Mouse (Mus musculus): Measurements from ENCODE around the gene Selenon. TPM values are rescaled to one million over a fixed set of nuclear protein-coding genes. Genes with fewer than 3 reads are reported as not detected.

Gene Selenon
- total and polyA plus RNA-seq, 3 experiments, result 0.27 to 1.0 (median 0.64) TPM

DNA sequence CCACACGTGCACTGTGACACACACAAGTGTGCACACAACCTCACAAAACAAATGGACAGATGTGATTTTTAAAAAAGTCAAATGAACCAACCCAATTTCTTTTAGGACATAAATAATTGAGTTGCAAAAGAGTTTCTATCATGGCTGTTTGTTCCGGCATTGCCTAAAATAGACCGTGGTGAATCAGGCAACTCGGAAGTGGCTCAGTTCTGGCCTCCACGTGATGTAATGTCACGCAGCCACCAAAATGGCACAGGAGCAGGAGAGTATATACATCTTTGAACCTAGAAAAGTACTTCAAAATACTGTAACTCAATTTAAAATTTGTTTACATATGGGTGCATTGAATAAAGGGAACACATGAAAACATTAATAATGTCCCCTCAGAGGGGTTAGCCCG lies 34.2 kb upstream of the Selenon start:
- no peaks in the 10 kb centered on the region for H3K79me2 ChIP-seq (replicated peaks; ENCODE audit: control insufficient read depth, extremely low read depth, insufficient read depth, poor library complexity, severe bottlenecking)
- H3K27me3 ChIP-seq (replicated peaks), result no peaks in the 10 kb centered on the region
- no peaks in the 10 kb centered on the region for H3K36me3 ChIP-seq (replicated peaks in 1 of 2; ENCODE audit: control insufficient read depth in 1 of 2, insufficient read depth in 1 of 2, low read length in 1 of 2)
- dilution Hi-C loops (cut with MboI; ENCODE audit: extremely low pct_ligation_motif_present, extremely low pct_unique_long_range_greater_than_20kb, low sequenced_read_pairs), result no loop called here
- H3K4me2 ChIP-seq (ENCODE audit: insufficient read depth, low read depth, poor library complexity, severe bottlenecking), result no peak overlapping the region
- H3K27ac ChIP-seq (ENCODE audit: insufficient read depth, low read depth), result no peak overlapping the region
- H3K9ac ChIP-seq (ENCODE audit: insufficient read depth, low read depth), result no peak overlapping the region
- DNase-seq (ENCODE audit: extremely low read depth), result no peak
- no peak for TF ChIP-seq HCFC1 (IDR thresholded peaks at IDR 0.05; ENCODE audit: low read depth, low read length)
- H3K9me3 ChIP-seq (replicated peaks; ENCODE audit: low read length), result no peaks in the 10 kb centered on the region
- no peak overlapping the region for H3K4me3 ChIP-seq (replicated peaks in 1 of 3; ENCODE audit: low read depth in 2 of 3, low read length in 2 of 3, poor library complexity in 1 of 3)
- H3K4me1 ChIP-seq (ENCODE audit: control insufficient read depth in 1 of 2, insufficient read depth in 2 of 2), result peaks cover 10 to 56% of the 10 kb centered on the region in 2 experiments
- in situ Hi-C loops (cut with MboI; ENCODE audit: low pct_ligation_motif_present, low pct_unique_long_range_greater_than_20kb, low sequenced_read_pairs), result no loop called here

DNA sequence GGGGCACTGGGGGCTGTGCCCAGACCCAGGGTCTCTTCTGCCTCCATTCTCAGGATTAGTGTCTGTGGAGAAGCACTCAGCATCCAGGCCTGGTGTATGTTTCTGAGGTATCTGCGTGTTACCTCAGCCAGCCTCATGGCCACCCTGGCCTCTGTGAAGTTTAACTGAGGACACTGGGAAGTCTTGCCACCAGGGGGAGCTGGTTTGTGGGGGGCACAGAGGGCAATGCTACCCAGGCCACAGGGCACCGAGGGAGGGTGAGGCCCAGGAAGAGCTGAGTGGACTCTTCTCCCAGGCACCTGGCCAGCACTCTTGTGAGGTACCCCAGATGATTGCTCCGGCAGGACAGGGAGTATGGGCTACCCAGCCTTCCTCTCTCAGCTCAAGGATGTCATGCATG lies 31.5 kb upstream of the Selenon start:
- Histone ChIP-seq H3K4me1 (ENCODE audit: control insufficient read depth in 1 of 2, insufficient read depth in 2 of 2) (peaks cover 20 to 55% of the 10 kb centered on the region in 2 experiments), H3K27ac (ENCODE audit: insufficient read depth, low read depth) (no peak overlapping the region), H3K9ac (ENCODE audit: insufficient read depth, low read depth) (no peak overlapping the region), H3K27me3 (replicated peaks) (no peaks in the 10 kb centered on the region), H3K79me2 (replicated peaks; ENCODE audit: control insufficient read depth, extremely low read depth, insufficient read depth, poor library complexity, severe bottlenecking) (no peaks in the 10 kb centered on the region), H3K9me3 (replicated peaks; ENCODE audit: low read length) (no peaks in the 10 kb centered on the region), H3K36me3 (replicated peaks in 1 of 2; ENCODE audit: control insufficient read depth in 1 of 2, insufficient read depth in 1 of 2, low read length in 1 of 2) (no peaks in the 10 kb centered on the region), H3K4me2 (ENCODE audit: insufficient read depth, low read depth, poor library complexity, severe bottlenecking) (no peak overlapping the region), H3K4me3 (replicated peaks in 1 of 3; ENCODE audit: low read depth in 2 of 3, low read length in 2 of 3, poor library complexity in 1 of 3) (no peak overlapping the region)
- in situ Hi-C loops (cut with MboI; ENCODE audit: low pct_ligation_motif_present, low pct_unique_long_range_greater_than_20kb, low sequenced_read_pairs), result loop anchor here (5.0 kb wide), 1 partner anchor 129 kb away; no protein-coding TSS in a partner anchor
- DNase-seq (ENCODE audit: extremely low read depth), result no peak
- no peak for TF ChIP-seq E2F4 (IDR thresholded peaks at IDR 0.05; ENCODE audit: insufficient replicate concordance, low read depth, low read length)
- TF ChIP-seq RAD21 (IDR thresholded peaks at IDR 0.05; ENCODE audit: low read depth, low read length), result peak; percentile 26
- TF ChIP-seq CTCF (conservative IDR thresholded peaks at IDR 0.05 in 1 of 2, IDR thresholded peaks at IDR 0.05 in 1 of 2; ENCODE audit: low read depth in 2 of 2, low read length in 2 of 2), result peak in 1 of 2 experiments; percentile 60; a peak in 3 of 4 replicates
- TF ChIP-seq SMC3 (IDR thresholded peaks at IDR 0.05; ENCODE audit: low read depth, low read length), result peak; percentile 68
- dilution Hi-C loops (cut with MboI; ENCODE audit: extremely low pct_ligation_motif_present, extremely low pct_unique_long_range_greater_than_20kb, low sequenced_read_pairs), result no loop called here

DNA sequence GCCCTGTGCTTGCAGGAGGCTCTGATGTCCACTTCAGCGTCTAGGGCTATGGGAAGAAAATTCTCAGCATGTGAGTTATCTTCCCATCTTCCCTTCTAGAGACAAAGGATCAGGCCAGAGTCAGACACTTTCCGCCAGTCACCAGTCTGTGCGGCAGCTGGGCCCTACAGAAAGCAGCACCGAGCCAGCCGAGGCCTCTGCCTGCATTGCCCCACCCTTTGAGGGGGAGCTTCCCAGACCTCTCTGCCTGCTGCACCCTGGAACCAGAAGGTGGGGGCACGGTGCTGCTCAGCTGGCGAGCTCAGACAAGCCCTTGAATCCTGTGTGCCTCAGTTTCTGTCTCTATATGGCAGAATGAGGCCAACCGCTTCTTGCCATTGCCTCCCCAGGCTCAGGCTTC lies 29.4 kb upstream of the Selenon start:
- Histone ChIP-seq H3K4me3 (replicated peaks in 1 of 3; ENCODE audit: low read depth in 2 of 3, low read length in 2 of 3, poor library complexity in 1 of 3) (no peak overlapping the region), H3K9ac (ENCODE audit: insufficient read depth, low read depth) (no peak overlapping the region), H3K36me3 (replicated peaks in 1 of 2; ENCODE audit: control insufficient read depth in 1 of 2, insufficient read depth in 1 of 2, low read length in 1 of 2) (no peaks in the 10 kb centered on the region), H3K4me2 (ENCODE audit: insufficient read depth, low read depth, poor library complexity, severe bottlenecking) (no peak overlapping the region), H3K4me1 (ENCODE audit: control insufficient read depth in 1 of 2, insufficient read depth in 2 of 2) (peaks cover 10 to 41% of the 10 kb centered on the region in 2 experiments), H3K9me3 (replicated peaks; ENCODE audit: low read length) (no peaks in the 10 kb centered on the region), H3K27me3 (replicated peaks) (no peaks in the 10 kb centered on the region), H3K79me2 (replicated peaks; ENCODE audit: control insufficient read depth, extremely low read depth, insufficient read depth, poor library complexity, severe bottlenecking) (no peaks in the 10 kb centered on the region), H3K27ac (ENCODE audit: insufficient read depth, low read depth) (no peak overlapping the region)
- TF ChIP-seq SIN3A (IDR thresholded peaks at IDR 0.05; ENCODE audit: low read length), result no peak
- TF ChIP-seq IRF4 (IDR thresholded peaks at IDR 0.05; ENCODE audit: low read depth, low read length), result no peak
- TF ChIP-seq TBP (conservative IDR thresholded peaks at IDR 0.05; ENCODE audit: low read depth, low read length), result no peak
- TF ChIP-seq POLR2A (IDR thresholded peaks at IDR 0.05; ENCODE audit: low read depth, low read length), result no peak
- TF ChIP-seq BHLHE40 (IDR thresholded peaks at IDR 0.05; ENCODE audit: low read depth, low read length), result no peak
- TF ChIP-seq RAD21 (IDR thresholded peaks at IDR 0.05; ENCODE audit: low read depth, low read length), result no peak
- TF ChIP-seq MAFK (IDR thresholded peaks at IDR 0.05; ENCODE audit: insufficient replicate concordance, low read length), result no peak
- TF ChIP-seq TCF12 (IDR thresholded peaks at IDR 0.05; ENCODE audit: low read depth, low read length), result no peak
- TF ChIP-seq MYC (IDR thresholded peaks at IDR 0.05; ENCODE audit: low read depth, low read length), result no peak
- TF ChIP-seq UBTF (IDR thresholded peaks at IDR 0.05; ENCODE audit: low read depth, low read length), result no peak
- no peak for TF ChIP-seq GABPA (IDR thresholded peaks at IDR 0.05; ENCODE audit: insufficient replicate concordance, low read depth, low read length)
- TF ChIP-seq ZKSCAN1 (IDR thresholded peaks at IDR 0.05; ENCODE audit: borderline replicate concordance, low read depth, low read length), result no peak
- TF ChIP-seq JUND (conservative IDR thresholded peaks at IDR 0.05; ENCODE audit: low read depth, low read length), result no peak
- TF ChIP-seq MEF2A (IDR thresholded peaks at IDR 0.05; ENCODE audit: borderline replicate concordance, low read depth, low read length), result no peak
- TF ChIP-seq ZMIZ1 (IDR thresholded peaks at IDR 0.05; ENCODE audit: low read depth, low read length), result no peak
- TF ChIP-seq ZNF384 (IDR thresholded peaks at IDR 0.05; ENCODE audit: low read depth, low read length), result no peak
- TF ChIP-seq EP300 (IDR thresholded peaks at IDR 0.05; ENCODE audit: low read length), result no peak
- no peak for TF ChIP-seq HCFC1 (IDR thresholded peaks at IDR 0.05; ENCODE audit: low read depth, low read length)
- dilution Hi-C loops (cut with MboI; ENCODE audit: extremely low pct_ligation_motif_present, extremely low pct_unique_long_range_greater_than_20kb, low sequenced_read_pairs), result no loop called here
- DNase-seq (ENCODE audit: extremely low read depth), result no peak
- in situ Hi-C loops (cut with MboI; ENCODE audit: low pct_ligation_motif_present, low pct_unique_long_range_greater_than_20kb, low sequenced_read_pairs), result loop anchor here (5.0 kb wide), 1 partner anchor 131 kb away; no protein-coding TSS in a partner anchor
